Mouse (Mus musculus): Measurements from ENCODE around the gene Psmd6.

Gene Psmd6

GRCm38 (mm10) chr14:14064486-14065141 lies 56.2 kb downstream of the Psmd6 start:
- DNase-seq (ENCODE audit: low spot score in 2 of 2), result no peak

GRCm38 (mm10) chr14:14063382-14063781 lies 57.4 kb downstream of the Psmd6 start:
- DNase-seq (ENCODE audit: low spot score in 2 of 2), result no peak

DNA sequence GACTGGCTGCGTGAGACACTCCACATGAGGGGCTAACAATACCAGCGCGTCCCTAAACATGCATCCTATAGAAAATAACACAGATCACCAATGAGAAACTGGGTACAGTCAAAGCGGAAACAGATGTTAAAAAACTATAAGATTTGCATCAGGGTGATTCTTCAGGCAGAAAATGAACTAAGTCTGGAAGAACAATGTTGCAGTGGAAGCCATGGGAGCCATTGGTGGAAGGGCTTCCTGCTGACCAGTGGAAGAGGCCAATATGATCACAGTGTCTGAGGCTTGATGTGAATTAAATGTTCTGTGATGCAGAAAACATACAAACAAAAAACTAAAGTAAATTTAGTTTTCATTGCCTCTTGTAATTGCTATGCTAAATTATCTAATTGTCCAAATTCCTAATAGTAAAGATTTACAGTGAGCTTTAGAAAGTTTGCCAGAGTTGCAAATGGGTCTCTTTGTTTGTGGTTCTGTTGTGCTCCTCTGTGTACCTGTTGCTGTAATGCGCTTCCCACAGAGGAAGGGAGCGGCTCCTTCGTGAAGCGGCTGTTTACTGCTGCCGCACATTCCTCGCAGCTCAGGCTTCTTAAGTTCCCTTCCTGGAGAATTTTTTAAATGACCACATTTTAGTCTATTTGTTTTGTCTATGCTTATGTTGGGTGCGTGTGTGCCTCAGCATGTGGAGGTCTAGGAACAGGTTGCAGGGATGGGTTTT lies 58.1 kb downstream of the Psmd6 start:
- no peak for DNase-seq (ENCODE audit: low spot score in 2 of 2)

Measured in left cerebral cortex, adult 9 months (tissue).